Mouse (Mus musculus): ENCODE results near the gene Abl1. TPM values are rescaled to one million over a fixed set of nuclear protein-coding genes. Genes with fewer than 3 reads are reported as not detected.

The Abl1 gene
- total and polyA plus RNA-seq, 3 experiments: 9.8 to 22.4 (median 15.2) TPM

GRCm38 (mm10) chr2:31759751-31760460, 71.7 kb downstream of the Abl1 start:
- in situ Hi-C loops (cut with MboI; ENCODE audit: low pct_ligation_motif_present, low pct_unique_long_range_greater_than_20kb, low sequenced_read_pairs): no loop called here

DNA sequence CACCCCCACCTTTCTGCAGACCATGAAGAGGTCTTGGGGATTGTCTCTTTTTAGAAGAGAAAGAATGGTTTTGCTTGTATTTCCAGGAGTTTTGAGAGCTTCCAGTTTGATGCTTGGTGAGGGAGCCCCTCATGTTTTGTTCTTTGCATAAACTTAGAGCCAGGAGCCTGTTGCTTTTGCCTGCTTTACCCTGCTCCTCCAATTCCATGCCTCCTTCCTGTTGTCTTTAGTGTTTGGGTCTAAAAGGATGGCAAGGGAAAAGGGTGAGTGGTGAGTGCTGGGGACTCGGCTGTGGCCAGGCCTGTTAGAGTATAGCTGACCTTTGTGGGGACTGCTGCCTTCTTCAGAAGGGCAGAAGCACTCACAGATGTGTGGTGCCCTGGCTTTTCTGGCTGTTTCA, 72.3 kb downstream of the Abl1 start:
- Histone ChIP-seq H3K27ac (ENCODE audit: insufficient read depth, low read depth) (no peak overlapping the region), H3K4me1 (ENCODE audit: control insufficient read depth in 1 of 2, insufficient read depth in 2 of 2) (peaks cover 6 to 41% of the 10 kb centered on the region in 2 experiments; a peak in 3 of 4 replicates), H3K4me2 (ENCODE audit: insufficient read depth, low read depth, poor library complexity, severe bottlenecking) (peak overlapping the region; percentile 82), H3K9ac (ENCODE audit: insufficient read depth, low read depth) (peak overlapping the region; percentile 96), H3K79me2 (replicated peaks; ENCODE audit: control insufficient read depth, extremely low read depth, insufficient read depth, poor library complexity, severe bottlenecking) (no peaks in the 10 kb centered on the region; the same call in 1 of the 2 replicates), H3K9me3 (replicated peaks; ENCODE audit: low read length) (no peaks in the 10 kb centered on the region), H3K4me3 (replicated peaks in 1 of 3; ENCODE audit: low read depth in 2 of 3, low read length in 2 of 3, poor library complexity in 1 of 3) (peak overlapping the region; percentile 63 to 78 (median 70)), H3K27me3 (replicated peaks) (no peaks in the 10 kb centered on the region), H3K36me3 (replicated peaks in 1 of 2; ENCODE audit: control insufficient read depth in 1 of 2, insufficient read depth in 1 of 2, low read length in 1 of 2) (no peaks in the 10 kb centered on the region)
- no peak for DNase-seq (ENCODE audit: extremely low read depth)
- no peak for TF ChIP-seq POLR2AphosphoS2 (IDR thresholded peaks at IDR 0.05; ENCODE audit: low read depth, low read length)
- TF ChIP-seq USF2 (conservative IDR thresholded peaks at IDR 0.05; ENCODE audit: low read depth, low read length): no peak
- TF ChIP-seq NRF1 (IDR thresholded peaks at IDR 0.05; ENCODE audit: low read depth, low read length): no peak
- no peak for TF ChIP-seq NELFE (IDR thresholded peaks at IDR 0.05; ENCODE audit: low read depth, low read length)
- no peak for TF ChIP-seq HCFC1 (IDR thresholded peaks at IDR 0.05; ENCODE audit: low read depth, low read length)
- TF ChIP-seq GABPA (IDR thresholded peaks at IDR 0.05; ENCODE audit: insufficient replicate concordance, low read depth, low read length): no peak
- no peak for TF ChIP-seq PAX5 (IDR thresholded peaks at IDR 0.05; ENCODE audit: low read length)
- TF ChIP-seq TBP (conservative IDR thresholded peaks at IDR 0.05; ENCODE audit: low read depth, low read length): no peak
- TF ChIP-seq POLR2A (IDR thresholded peaks at IDR 0.05; ENCODE audit: low read depth, low read length): no peak
- no peak for TF ChIP-seq BHLHE40 (IDR thresholded peaks at IDR 0.05; ENCODE audit: low read depth, low read length)
- no peak for TF ChIP-seq SIN3A (IDR thresholded peaks at IDR 0.05; ENCODE audit: low read length)
- no peak for TF ChIP-seq MXI1 (IDR thresholded peaks at IDR 0.05; ENCODE audit: low read depth, low read length)
- no peak for TF ChIP-seq ZC3H11A (IDR thresholded peaks at IDR 0.05; ENCODE audit: low read depth, low read length)
- TF ChIP-seq TCF12 (IDR thresholded peaks at IDR 0.05; ENCODE audit: low read depth, low read length): no peak
- in situ Hi-C loops (cut with MboI; ENCODE audit: low pct_ligation_motif_present, low pct_unique_long_range_greater_than_20kb, low sequenced_read_pairs) (no loop called here), dilution Hi-C loops (cut with MboI; ENCODE audit: extremely low pct_ligation_motif_present, extremely low pct_unique_long_range_greater_than_20kb, low sequenced_read_pairs) (no loop called here)

More at GRCm38 (mm10) chr2:31759751-31760460, 71.7 kb downstream of the Abl1 start:
- H3K4me2 ChIP-seq (ENCODE audit: insufficient read depth, low read depth, poor library complexity, severe bottlenecking): peak overlapping the region; percentile 82
- H3K36me3 ChIP-seq (replicated peaks in 1 of 2; ENCODE audit: control insufficient read depth in 1 of 2, insufficient read depth in 1 of 2, low read length in 1 of 2): no peaks in the 10 kb centered on the region
- peak; percentile 53; the same call in 1 of the 2 replicates for TF ChIP-seq ZKSCAN1 (IDR thresholded peaks at IDR 0.05; ENCODE audit: borderline replicate concordance, low read depth, low read length)
- TF ChIP-seq CHD1 (IDR thresholded peaks at IDR 0.05; ENCODE audit: low read depth, low read length): no peak
- peak; percentile 43 for TF ChIP-seq MAX (IDR thresholded peaks at IDR 0.05; ENCODE audit: low read length)
- peak; percentile 40 for TF ChIP-seq HCFC1 (IDR thresholded peaks at IDR 0.05; ENCODE audit: low read depth, low read length)
- 0 out of 2 replicates have a peak, but pooled peaks have one; percentile 59 for TF ChIP-seq MAZ (IDR thresholded peaks at IDR 0.05; ENCODE audit: low read depth, low read length)
- peak; percentile 54 for TF ChIP-seq POLR2A (IDR thresholded peaks at IDR 0.05; ENCODE audit: low read depth, low read length)
- no peak for TF ChIP-seq KAT2A (IDR thresholded peaks at IDR 0.05; ENCODE audit: insufficient replicate concordance, low read length)
- 0 out of 2 replicates have a peak, but pooled peaks have one; percentile 28 for TF ChIP-seq NRF1 (IDR thresholded peaks at IDR 0.05; ENCODE audit: low read depth, low read length)
- peak overlapping the region; percentile 63 to 78 (median 70) for H3K4me3 ChIP-seq (replicated peaks in 1 of 3; ENCODE audit: low read depth in 2 of 3, low read length in 2 of 3, poor library complexity in 1 of 3)
- no peaks in the 10 kb centered on the region for H3K27me3 ChIP-seq (replicated peaks)
- H3K9me3 ChIP-seq (replicated peaks; ENCODE audit: low read length): no peaks in the 10 kb centered on the region
- no peak overlapping the region for H3K27ac ChIP-seq (ENCODE audit: insufficient read depth, low read depth)
- H3K79me2 ChIP-seq (replicated peaks; ENCODE audit: control insufficient read depth, extremely low read depth, insufficient read depth, poor library complexity, severe bottlenecking): no peaks in the 10 kb centered on the region; the same call in 1 of the 2 replicates
- H3K4me1 ChIP-seq (ENCODE audit: control insufficient read depth in 1 of 2, insufficient read depth in 2 of 2): peaks cover 6 to 41% of the 10 kb centered on the region in 2 experiments; a peak in 3 of 4 replicates
- peak overlapping the region; percentile 96 for H3K9ac ChIP-seq (ENCODE audit: insufficient read depth, low read depth)
- peak; percentile 45 for DNase-seq (ENCODE audit: extremely low read depth)
- dilution Hi-C loops (cut with MboI; ENCODE audit: extremely low pct_ligation_motif_present, extremely low pct_unique_long_range_greater_than_20kb, low sequenced_read_pairs): no loop called here

Measured in CH12.LX (cell line).